Comparison of ENCODE assay signal across 9 mouse cellular contexts in the genomic region with DNA sequence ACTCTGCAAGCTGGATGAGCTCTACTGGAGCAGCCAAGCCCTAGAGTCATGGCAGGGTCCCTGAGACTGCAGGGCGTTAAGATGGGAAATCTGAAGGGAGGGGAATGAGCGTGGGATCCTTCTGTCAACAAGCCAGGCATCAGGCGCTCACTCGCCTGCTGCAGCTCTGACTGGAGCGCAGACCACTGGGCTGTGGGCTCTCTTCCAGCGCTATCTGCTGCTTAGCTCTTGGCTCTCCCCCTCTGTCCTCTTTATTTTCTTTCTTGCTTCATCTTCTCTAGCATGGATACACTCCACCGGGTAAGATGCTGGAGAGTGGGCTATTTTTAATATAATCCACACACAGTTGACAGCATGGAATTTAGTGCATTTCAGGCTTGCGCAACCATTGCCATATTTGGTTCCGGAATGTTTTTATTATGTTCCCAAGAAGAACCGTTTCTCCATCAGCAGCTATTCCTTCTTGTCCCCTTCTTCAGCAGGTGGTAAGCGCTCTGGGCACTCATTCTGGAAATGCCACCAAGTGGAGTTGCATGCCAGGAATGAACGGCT. TPM values are rescaled to one million over a fixed set of nuclear protein-coding genes. Genes with fewer than 3 reads are reported as not detected.
DNase-seq lines count a peak whose midpoint lies in the region; ATAC-seq and TF ChIP-seq lines count a peak whose summit lies in the region.
"Had no signal": no experiment of that assay in that cellular context is flagged by ENCODE, and none has a peak within 500 bp of the region (broad histone marks: within the 10 kb centered on the region; RNA-seq: fewer than 3 reads in every experiment).

No protein-coding gene starts in this region.

- peak; percentile 45 for DNase-seq in forebrain, embryonic 11.5 days (ENCODE audit: low spot score)
- DNase-seq in ovary, adult 18-20 months (ENCODE audit: low spot score) = peak; percentile 31
- no peak for DNase-seq in ovary, postnatal 10 days (ENCODE audit: low spot score)
- peak; percentile 64 for DNase-seq in kidney, postnatal 14 days
- no peak for DNase-seq in stomach, postnatal 0 days (ENCODE audit: low spot score)
- DNase-seq in gastrocnemius, postnatal 10 days = no peak
- DNase-seq: cerebellum, adult 11 months had no signal

- ATAC-seq in forebrain, embryonic 11.5 days (replicated peaks; ENCODE audit: low FRiP score) = no peak
- no peak for ATAC-seq in forebrain, embryonic 12.5 days (ENCODE audit: low FRiP score)
- peak; percentile 80; the same call in 1 of the 2 replicates for ATAC-seq in stomach, postnatal 0 days (ENCODE audit: low FRiP score, low TSS enrichment)
- ATAC-seq in activated CD4-positive, CD25-positive, alpha-beta regulatory T cell, adult 4 months = no peak

- TF ChIP-seq EP300 in stomach, postnatal 0 days (optimal IDR thresholded peaks at IDR 0.05) = no peak

- H3K4me3 ChIP-seq in forebrain, embryonic 11.5 days (ENCODE audit: low read depth, low read length) = no peak overlapping the region
- H3K4me3 ChIP-seq in forebrain, embryonic 12.5 days (replicated peaks) = no peak overlapping the region
- H3K4me3 ChIP-seq in stomach, postnatal 0 days (ENCODE audit: low read depth, low read length) = no peak overlapping the region

- TF ChIP-seq CTCF in stomach, postnatal 0 days (IDR thresholded peaks at IDR 0.05; ENCODE audit: low read depth) = 0 out of 2 replicates have a peak, but pooled peaks have one; percentile 5

- no peaks in the 10 kb centered on the region for H3K27me3 ChIP-seq in forebrain, embryonic 11.5 days (ENCODE audit: control insufficient read depth, insufficient read depth, low read length)
- H3K27me3 ChIP-seq in forebrain, embryonic 12.5 days = peaks cover 19% of the 10 kb centered on the region; the same call in 1 of the 2 replicates
- H3K27me3 ChIP-seq in stomach, postnatal 0 days (ENCODE audit: control insufficient read depth, insufficient read depth, low read length) = no peaks in the 10 kb centered on the region

- H3K4me1 ChIP-seq in forebrain, embryonic 11.5 days (replicated peaks; ENCODE audit: control insufficient read depth, insufficient read depth, low read length) = no peaks in the 10 kb centered on the region
- H3K4me1 ChIP-seq in forebrain, embryonic 12.5 days = peaks cover 22% of the 10 kb centered on the region
- H3K4me1 ChIP-seq in stomach, postnatal 0 days (replicated peaks; ENCODE audit: control insufficient read depth, insufficient read depth) = no peaks in the 10 kb centered on the region; the same call in 1 of the 2 replicates

- no peak overlapping the region for H3K9ac ChIP-seq in forebrain, embryonic 11.5 days (ENCODE audit: low read length)
- H3K9ac ChIP-seq in forebrain, embryonic 12.5 days = no peak overlapping the region
- no peak overlapping the region for H3K9ac ChIP-seq in stomach, postnatal 0 days (ENCODE audit: low read length)

- H3K27ac ChIP-seq in forebrain, embryonic 11.5 days (ENCODE audit: low read depth, low read length) = no peak overlapping the region
- H3K27ac ChIP-seq in forebrain, embryonic 12.5 days = no peak overlapping the region
- H3K27ac ChIP-seq in stomach, postnatal 0 days (replicated peaks) = peak overlapping the region; percentile 58

- H3K9me3 ChIP-seq in forebrain, embryonic 11.5 days (ENCODE audit: control insufficient read depth, low read length) = no peaks in the 10 kb centered on the region
- H3K9me3 ChIP-seq in forebrain, embryonic 12.5 days = no peaks in the 10 kb centered on the region
- no peaks in the 10 kb centered on the region for H3K9me3 ChIP-seq in stomach, postnatal 0 days (ENCODE audit: control insufficient read depth, low read length)

- no peak overlapping the region for H3K4me2 ChIP-seq in forebrain, embryonic 11.5 days (ENCODE audit: low read depth, low read length, severe bottlenecking)
- no peak overlapping the region for H3K4me2 ChIP-seq in forebrain, embryonic 12.5 days
- H3K4me2 ChIP-seq in stomach, postnatal 0 days (replicated peaks; ENCODE audit: low read depth) = no peak overlapping the region; the same call in 1 of the 2 replicates

- WGBS in forebrain, embryonic 11.5 days = 74% methylated on average over 12 of the region's 12 CpGs
- 76% methylated on average over 12 of the region's 12 CpGs for WGBS in forebrain, embryonic 12.5 days
- whole genome bisulfite sequencing in stomach, postnatal 0 days = 32% methylated on average over 12 of the region's 12 CpGs

- H3K36me3 ChIP-seq in forebrain, embryonic 11.5 days (ENCODE audit: control insufficient read depth, insufficient read depth, low read length) = no peaks in the 10 kb centered on the region
- H3K36me3 ChIP-seq in forebrain, embryonic 12.5 days (replicated peaks) = no peaks in the 10 kb centered on the region
- H3K36me3 ChIP-seq in stomach, postnatal 0 days (ENCODE audit: control insufficient read depth, insufficient read depth, low read length) = no peaks in the 10 kb centered on the region

RNA-seq across cellular contexts. Expression of gene Slc35c1, which starts 31.7 kb away (rescaled TPM):
- polyA plus RNA-seq in forebrain, embryonic 11.5 days (2014; fragmentation: Nextera tagmentation; extraction: Ambion mirVana) = 11.6 and 12.8 TPM in 2 replicates
- polyA plus RNA-seq in forebrain, embryonic 12.5 days (2016; fragmentation: Nextera tagmentation; extraction: Ambion mirVana) = 9.5 and 10.0 TPM in 2 replicates
- polyA plus RNA-seq in stomach, postnatal 0 days (2015; fragmentation: Nextera tagmentation; extraction: Ambion mirVana) = 35.8 and 41.7 TPM in 2 replicates
- total RNA-seq in gastrocnemius, postnatal 10 days (2021) = 1 to 10 TPM; 5.9 to 6.7 TPM
- polyA plus RNA-seq in activated CD4-positive, CD25-positive, alpha-beta regulatory T cell, adult 4 months (2017; shearing (Covaris generic)) = 10 to 100 TPM; 36.6 to 47.3 TPM

RNA-seq across cellular contexts. Expression of gene Cry2, which starts 58.2 kb away (rescaled TPM):
- polyA plus RNA-seq in forebrain, embryonic 11.5 days (2014; fragmentation: Nextera tagmentation; extraction: Ambion mirVana) = 24.0 and 25.5 TPM in 2 replicates
- 29.1 and 31.2 TPM in 2 replicates for polyA plus RNA-seq in forebrain, embryonic 12.5 days (2016; fragmentation: Nextera tagmentation; extraction: Ambion mirVana)
- 14.8 and 17.3 TPM in 2 replicates for polyA plus RNA-seq in stomach, postnatal 0 days (2015; fragmentation: Nextera tagmentation; extraction: Ambion mirVana)
- total RNA-seq in gastrocnemius, postnatal 10 days (2021) = 10 to 100 TPM; 35.7 to 42.7 TPM
- polyA plus RNA-seq in activated CD4-positive, CD25-positive, alpha-beta regulatory T cell, adult 4 months (2017; shearing (Covaris generic)) = 1 to 10 TPM; 4.2 to 6.3 TPM

Comparison
In these comparisons a context has a peak if more than half of its experiments do, and no peak if none do; other contexts are left out.
1. DNase-seq: peak in forebrain, embryonic 11.5 days (single experiment), ovary, adult 18-20 months (single experiment) and kidney, postnatal 14 days (single experiment); none in ovary, postnatal 10 days (single experiment), stomach, postnatal 0 days (single experiment) and gastrocnemius, postnatal 10 days (single experiment).